Mouse (Mus musculus) brain, embryonic 18.5 days (tissue): ENCODE measurements at regions not wholly inside any gene's neighbourhood (a gene's known extent, or its start where the extent isn't known, plus 50 kb on each side); places are given as distances from the start of the nearest gene placed in this dataset.

Experiments
- DNase-seq: peaks from one replicate; pipeline ENCODE4 v3.0.0-alpha.2; 2012; ENCODE audit warnings: low read depth, low spot score

DNA sequence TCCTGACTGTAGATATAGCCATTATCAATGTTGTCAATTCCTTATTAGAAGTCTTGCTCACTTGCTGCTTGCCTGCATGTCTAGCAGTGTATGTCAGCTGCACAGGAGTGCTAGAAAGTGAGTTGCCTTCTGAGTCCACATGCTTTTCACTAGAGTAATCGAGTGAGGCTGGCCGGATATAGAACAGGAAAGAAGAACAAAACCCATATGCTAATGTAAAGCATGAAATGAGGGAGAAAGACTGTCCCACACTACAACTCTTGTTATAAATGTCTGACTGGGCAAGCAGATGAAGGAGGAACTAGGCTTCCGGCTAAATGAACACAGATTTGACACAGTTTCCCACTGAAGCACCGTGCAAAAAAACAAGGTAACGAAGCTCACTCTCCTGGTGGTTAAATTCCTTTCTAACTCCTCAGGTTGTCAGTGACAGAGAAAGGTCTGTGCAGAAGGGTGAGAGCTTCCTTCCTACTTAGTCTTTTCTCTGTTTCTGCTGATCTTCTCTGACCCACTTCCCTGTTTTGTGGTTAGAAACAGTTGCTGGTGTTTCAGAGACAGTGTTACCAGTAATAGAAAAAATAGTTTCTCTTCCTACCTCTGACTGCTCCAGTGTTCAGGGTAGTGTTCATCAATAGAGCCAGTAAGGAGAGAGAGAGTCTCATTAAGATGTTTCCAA lies 399.0 kb downstream of the Atp23 start:
- no peak for DNase-seq

GRCm38 (mm10) chr10:126498726-126499125 lies 402.4 kb downstream of the Atp23 start:
- no peak for DNase-seq

DNA sequence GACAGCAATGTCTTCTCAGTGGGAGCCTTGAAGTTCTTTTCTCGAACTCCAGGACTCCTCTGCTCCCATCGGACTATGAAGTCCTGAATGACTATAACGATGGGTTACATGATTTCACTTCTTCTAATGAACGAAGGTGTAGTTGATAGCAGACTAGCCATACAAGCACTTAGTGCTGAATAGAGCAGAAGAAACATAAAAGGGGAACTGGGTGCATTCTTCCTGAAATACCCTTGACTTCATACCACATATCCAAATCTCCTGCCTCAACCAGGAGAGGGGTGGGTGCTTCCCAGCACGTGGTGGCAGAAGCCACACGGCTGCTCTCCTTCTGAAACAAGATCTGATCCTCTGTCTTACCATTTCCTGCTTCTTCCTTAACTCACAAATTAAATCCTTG lies 407.4 kb downstream of the Atp23 start:
- no peak for DNase-seq

DNA sequence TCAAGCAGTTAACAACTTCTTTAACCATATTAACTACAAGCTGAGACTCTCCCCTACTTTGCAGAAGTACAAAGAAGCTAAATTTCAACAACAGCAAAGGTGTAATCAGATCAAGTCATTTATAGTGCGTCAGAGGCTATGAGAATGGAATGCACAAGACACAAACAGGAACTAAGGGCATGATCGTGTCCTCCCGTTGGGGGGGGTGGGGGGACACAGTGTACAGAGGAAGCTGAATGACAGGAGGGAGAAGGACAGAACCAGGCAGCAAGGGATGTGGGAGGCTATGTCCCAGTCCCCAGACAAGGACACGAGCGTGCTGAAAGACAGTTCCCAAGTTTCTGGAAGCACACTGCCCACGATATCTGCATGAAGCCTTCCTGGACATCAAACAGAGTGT lies 408.9 kb downstream of the Atp23 start:
- no peak for DNase-seq

DNA sequence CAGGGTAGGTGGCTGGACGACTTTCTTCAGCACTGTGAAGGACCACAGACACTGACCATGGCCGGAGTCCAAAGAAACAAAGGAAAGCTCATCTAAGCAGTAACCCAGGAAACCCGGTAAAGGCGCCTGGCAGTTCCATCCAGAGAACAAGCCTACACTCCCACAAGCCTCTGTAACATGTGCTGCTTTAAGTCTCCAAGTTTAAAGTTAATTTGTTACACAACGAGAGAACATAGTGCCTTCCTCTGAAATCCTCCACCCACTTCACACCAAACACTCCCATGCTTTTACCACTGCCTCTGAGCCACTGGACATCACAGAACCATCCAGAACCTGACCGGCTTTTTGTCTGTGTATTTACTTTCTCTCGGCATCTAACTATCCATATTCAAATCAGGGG lies 416.0 kb downstream of the Atp23 start:
- DNase-seq = no peak

DNA sequence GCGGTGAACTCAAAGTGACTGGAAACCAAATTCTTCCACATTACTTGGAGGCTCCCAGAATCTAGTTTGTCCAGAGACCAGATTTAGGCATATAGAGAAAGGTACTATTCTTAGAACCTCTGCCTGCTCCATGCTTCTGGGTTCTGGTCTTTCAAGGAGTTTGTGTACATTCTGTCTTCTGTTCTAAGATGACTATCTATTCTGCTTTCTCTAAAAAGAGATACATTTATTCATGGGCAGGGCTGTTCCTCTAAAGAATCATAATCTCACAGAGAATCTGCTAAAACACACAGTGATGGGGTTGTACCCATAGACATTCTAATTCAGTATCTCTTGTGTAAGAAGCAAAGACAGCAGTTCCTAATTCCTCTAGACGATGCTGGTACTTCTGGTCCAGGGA lies 417.7 kb downstream of the Atp23 start:
- DNase-seq = no peak

- no peak for DNase-seq
These were observed 420.8 kb downstream of the Atp23 start for GRCm38 (mm10) chr10:126480382-126480781.

- DNase-seq = no peak
These were observed 421.4 kb downstream of the Atp23 start for GRCm38 (mm10) chr10:126479743-126480142.

DNA sequence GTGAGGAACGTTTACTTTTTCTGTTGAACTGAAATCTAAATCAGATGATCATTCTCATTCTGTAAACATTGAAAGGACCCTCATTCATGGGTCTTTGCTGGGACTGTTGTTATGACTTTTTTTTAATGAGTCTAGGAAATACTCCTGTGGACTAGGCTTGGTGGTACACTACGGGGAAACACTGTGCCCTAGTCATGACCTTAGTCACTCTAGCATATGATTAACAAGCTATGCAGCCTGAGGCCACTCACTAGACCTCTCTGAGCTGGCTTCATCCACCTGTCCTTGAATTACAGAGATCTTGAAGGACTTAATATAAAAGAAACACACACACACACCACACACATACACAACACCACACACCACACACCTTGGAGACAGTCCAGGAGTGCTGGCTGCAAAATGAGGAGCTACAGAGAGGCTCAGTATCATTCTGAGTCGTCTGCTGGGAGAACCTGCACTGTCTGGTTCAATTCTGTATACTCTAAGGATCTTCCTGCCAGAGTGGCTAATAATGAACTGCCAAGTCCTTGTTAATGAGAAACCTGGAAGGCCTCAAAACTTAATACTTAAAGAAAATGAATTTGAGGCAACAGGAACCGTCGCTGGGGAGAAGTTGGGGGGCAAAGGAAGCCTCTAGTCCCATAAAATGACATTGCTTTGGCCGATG lies 428.0 kb downstream of the Atp23 start:
- DNase-seq = no peak

GRCm38 (mm10) chr10:126470838-126471491 lies 430.2 kb downstream of the Atp23 start:
- DNase-seq = no peak

DNA sequence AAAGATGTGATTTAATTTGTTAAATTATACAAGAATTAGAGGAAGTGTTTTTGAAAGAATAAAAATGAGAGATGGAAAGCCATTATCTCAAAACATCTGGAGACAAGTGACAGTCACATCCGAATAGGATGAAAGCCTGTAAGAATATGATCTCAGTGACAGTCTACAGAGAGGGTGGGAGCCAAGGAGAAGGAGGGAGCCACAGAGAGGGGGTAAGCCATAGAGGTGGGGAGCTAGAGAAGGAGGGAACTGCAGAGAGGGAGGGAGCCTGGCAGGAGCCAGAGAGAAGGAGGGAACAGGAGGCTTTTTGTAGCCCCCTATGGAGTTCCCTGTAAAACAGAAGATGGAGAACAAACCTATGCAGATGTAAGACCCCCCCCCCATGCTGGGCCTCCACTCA lies 438.4 kb downstream of the Atp23 start:
- peak; percentile 14 for DNase-seq

DNA sequence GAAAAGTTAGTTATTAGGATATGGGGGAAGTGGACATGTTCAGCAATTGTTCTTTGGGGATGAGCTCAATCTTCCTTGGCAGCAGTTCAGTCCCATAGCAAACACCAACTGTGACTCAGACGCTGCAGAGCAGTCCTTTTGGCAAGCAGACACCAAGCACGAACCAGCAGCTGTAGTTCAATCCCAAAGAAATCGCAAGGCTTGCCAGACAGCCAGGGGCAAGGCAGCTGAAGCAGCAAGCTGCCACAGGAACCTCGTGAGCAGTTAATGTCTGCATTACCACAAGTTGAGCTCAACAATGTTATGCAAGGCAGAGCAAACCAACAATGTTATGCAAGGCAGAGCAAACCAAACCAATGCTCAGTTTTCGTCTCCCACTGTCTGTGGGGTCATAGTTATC lies 442.6 kb downstream of the Atp23 start:
- DNase-seq = no peak

DNA sequence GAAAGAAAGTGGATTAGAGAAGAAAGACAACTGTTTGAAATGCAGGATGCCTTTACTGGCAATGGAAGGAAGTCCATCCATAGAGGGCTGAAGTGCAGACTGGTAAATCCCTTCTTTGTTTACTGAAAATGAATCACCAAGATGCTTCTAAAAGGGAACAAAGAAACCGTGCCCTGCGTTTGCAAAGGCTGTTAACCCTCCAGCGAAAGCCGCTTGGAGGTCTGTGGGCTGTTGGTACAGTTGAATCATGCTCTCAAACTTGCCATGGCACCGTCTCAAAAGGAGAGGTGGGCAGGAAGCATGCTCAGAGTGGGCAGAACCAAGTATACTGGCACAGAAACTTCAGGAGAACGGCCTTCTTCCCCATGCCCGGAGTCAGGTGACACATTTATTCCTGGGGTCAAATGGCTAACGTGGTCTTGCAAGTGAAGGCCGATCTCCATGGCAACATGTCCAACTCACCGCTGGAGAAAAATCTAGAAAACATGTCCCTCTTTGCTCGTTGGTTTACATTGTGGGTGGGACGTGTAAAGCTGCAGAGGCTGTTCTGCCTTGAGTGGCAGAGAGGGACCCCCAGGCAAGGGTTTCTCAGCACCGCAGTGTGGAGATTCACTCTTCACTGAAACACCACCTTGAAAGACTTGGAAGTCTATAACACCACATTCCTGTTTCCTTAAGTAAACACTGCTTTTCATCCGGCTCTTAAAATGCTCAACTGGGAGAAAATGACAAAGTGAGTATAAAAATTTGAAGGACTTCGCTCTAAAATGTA lies 448.2 kb downstream of the Atp23 start:
- DNase-seq = no peak

- DNase-seq = no peak
These were observed 449.0 kb downstream of the Atp23 start for GRCm38 (mm10) chr10:126452057-126452622.

DNA sequence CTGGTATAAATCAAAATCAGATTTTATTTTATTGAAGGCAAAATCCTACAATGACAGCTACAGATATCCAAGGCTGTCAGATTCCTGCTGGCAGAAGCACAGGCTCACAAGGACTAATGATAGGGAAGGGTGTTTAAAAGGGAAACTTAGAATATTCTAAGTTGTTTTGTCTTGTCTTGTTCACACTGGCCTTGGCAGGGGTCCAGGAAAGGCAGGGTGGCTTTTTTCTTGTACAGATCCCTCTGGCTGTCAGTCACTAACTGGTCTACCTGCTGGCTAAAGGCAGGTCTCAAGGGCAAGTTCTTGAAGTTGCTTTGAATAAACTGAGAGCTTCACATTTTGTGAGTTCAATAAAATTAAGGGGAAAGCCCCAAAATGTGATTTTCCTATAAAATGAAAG lies 465.3 kb downstream of the Lrig3 start:
- DNase-seq = no peak

GRCm38 (mm10) chr10:126430346-126430745 lies 464.4 kb downstream of the Lrig3 start:
- DNase-seq = no peak

DNA sequence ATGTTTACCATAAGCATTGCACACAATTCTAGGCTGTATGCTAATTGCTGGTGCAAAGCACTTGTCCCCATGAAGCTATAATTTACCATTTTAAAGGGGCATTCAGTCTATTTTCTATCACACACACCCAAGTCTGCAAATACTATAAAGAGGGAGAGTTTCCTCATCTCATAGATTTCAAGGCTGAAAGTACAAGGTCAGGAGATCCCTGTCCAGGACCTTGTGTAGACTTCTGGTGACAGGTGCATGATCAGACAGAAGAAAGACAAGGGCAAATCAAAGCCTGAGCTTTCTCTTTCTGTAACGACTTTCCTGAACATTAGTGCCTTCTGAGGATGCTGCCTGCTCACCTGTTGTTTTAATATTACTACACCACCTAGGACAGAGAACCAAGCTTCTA lies 463.5 kb downstream of the Lrig3 start:
- DNase-seq = no peak

- DNase-seq = no peak
These were observed 456.1 kb downstream of the Lrig3 start for GRCm38 (mm10) chr10:126422066-126422465.

DNA sequence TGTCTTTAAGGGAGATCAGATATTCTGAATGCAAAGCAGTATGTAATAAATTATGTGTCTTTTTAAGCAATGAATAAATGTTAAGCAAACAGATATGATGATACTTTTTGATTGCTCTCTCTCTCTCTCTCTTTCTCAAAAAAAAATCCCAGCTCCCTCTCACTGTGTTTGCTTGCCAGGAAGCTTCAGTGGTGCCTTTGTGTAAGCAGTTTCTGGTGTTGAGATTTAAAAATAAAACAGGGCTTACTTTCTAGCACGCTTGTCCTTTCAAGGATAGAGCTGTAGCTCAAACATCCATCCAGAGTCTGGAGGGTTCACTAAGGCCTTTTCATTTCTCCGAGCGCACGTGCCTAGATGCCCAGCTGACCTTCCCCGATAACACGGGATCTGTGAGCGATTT lies 447.8 kb downstream of the Lrig3 start:
- DNase-seq = peak; percentile 4

- DNase-seq = no peak
These were observed 426.3 kb downstream of the Lrig3 start for GRCm38 (mm10) chr10:126392235-126392634.

- no peak for DNase-seq
These were observed 425.8 kb downstream of the Lrig3 start for GRCm38 (mm10) chr10:126391770-126392169.

DNA sequence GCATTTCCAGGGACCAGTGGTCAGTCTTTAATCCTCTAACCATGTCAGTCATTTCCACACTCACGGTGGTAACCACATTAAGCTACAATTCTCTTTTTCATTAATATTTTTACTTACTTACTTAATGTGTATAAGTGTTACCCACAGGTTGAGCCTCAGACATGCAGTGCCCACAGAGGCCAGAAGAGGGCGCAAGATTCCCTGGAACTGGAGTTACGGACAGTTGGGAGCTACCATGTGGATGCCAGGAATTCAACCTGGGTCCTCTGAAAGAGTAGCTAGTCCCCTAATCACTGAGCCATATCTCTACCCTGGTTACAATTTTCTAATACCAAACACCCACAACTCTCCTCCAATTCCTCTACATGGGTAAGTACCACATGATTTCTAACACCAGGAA lies 420.5 kb downstream of the Lrig3 start:
- DNase-seq = no peak
